Comparison of ENCODE assay signal across 23 mouse cellular contexts in genomic region chr6:137395075-137395474, GRCm38 (mm10).
"Had no signal": no experiment of that assay in that cellular context is flagged by ENCODE, and none has a peak within 500 bp of the region (broad histone marks: within the 10 kb centered on the region; RNA-seq: fewer than 3 reads in every experiment).

No protein-coding gene starts in this region.

- H3K27me3 ChIP-seq: liver, embryonic 13.5 days; megakaryocyte, embryonic 14.5 days; midbrain, embryonic 13.5 days had no signal

- H3K4me2 ChIP-seq: liver, embryonic 13.5 days; lung, embryonic 14.5 days; midbrain, embryonic 13.5 days had no signal

- H3K9me3 ChIP-seq: liver, embryonic 13.5 days; megakaryocyte, embryonic 14.5 days; midbrain, embryonic 10.5 days; midbrain, embryonic 13.5 days had no signal

- H3K4me3 ChIP-seq: layer of hippocampus, adult 2 months; left cerebral cortex, adult 2 months; liver, embryonic 13.5 days; megakaryocyte, embryonic 14.5 days; midbrain, embryonic 10.5 days; midbrain, embryonic 13.5 days had no signal

- DNase-seq: kidney, adult 2 months; kidney, postnatal 25 days; layer of hippocampus, adult 9-11 months; layer of hippocampus, postnatal 36 days; liver, embryonic 13.5 days; lung, embryonic 14.5 days; lung, postnatal 4 days; right cerebral cortex, adult 18-20 months; right cerebral cortex, postnatal 14 days; right cerebral cortex, postnatal 4 days; thymus, adult 2 months; thymus, postnatal 25 days had no signal

- H3K36me3 ChIP-seq: liver, embryonic 13.5 days; midbrain, embryonic 10.5 days had no signal

- H3K27ac ChIP-seq: kidney, postnatal 0 days; layer of hippocampus, adult 2 months; left cerebral cortex, adult 2 months; liver, embryonic 13.5 days; midbrain, embryonic 10.5 days; midbrain, embryonic 13.5 days; stomach, postnatal 0 days had no signal

- H3K4me1 ChIP-seq: liver, embryonic 13.5 days; megakaryocyte, embryonic 14.5 days; midbrain, embryonic 10.5 days; midbrain, embryonic 13.5 days had no signal

- H3K9ac ChIP-seq: liver, embryonic 13.5 days; lung, embryonic 14.5 days; midbrain, embryonic 13.5 days had no signal

- ATAC-seq: inflammation-experienced regulatory T-cells, adult 6 months; intestine, postnatal 0 days; lung, postnatal 0 days; midbrain, embryonic 13.5 days; midbrain, embryonic 16.5 days had no signal
